Mouse (Mus musculus): ENCODE results near the gene Astn2. TPM values are rescaled to one million over a fixed set of nuclear protein-coding genes. Genes with fewer than 3 reads are reported as not detected.

Astn2 gene
- total RNA-seq, 2 experiments from 2014 or later = 35.2 to 40.3 TPM

DNA sequence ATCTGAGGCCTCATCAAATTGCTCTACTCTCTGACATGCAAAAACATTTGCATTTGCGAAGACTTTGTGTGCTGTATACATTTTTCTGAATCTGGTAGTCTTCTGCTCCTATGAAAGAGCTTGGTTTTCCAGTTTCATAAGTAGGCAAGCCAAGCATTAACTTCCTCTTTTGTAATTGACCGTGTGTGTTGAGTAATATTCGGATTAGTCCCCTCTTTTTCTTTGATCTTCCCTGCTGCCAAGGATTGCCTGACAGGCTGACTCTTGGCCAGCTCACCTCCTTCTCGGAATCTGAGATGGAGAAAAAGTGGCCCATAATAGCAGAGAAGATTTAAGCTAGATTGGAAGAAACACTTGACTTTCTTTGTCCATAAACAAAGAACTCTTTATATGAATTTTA lies 838.9 kb downstream of the Astn2 start:
- intact Hi-C loops (cut with DNase I) = no loop called here
- no peak for DNase-seq (ENCODE audit: extremely low spot score in 1 of 2, low spot score in 2 of 2)

DNA sequence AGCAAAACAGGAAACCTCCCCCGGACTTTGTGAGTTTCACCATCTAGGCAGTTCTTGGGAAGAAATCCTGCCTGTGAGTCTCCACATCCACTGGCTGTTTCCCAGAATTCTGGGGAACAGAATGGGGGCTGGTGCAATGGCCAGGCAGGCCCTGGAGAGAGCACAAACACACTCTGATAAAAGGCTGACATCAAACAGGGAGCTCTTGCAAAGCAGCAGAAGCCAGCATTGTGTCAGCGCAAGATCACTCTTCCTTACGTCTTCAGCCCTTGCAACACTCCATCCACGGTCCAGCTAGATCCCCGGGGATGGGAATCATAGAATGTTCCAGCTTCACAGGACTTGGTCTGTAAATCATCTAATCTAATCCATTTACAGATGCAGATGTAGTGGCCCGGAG lies 855.9 kb downstream of the Astn2 start:
- intact Hi-C loops (cut with DNase I) = no loop called here
- DNase-seq (ENCODE audit: extremely low spot score in 1 of 2, low spot score in 2 of 2) = no peak

DNA sequence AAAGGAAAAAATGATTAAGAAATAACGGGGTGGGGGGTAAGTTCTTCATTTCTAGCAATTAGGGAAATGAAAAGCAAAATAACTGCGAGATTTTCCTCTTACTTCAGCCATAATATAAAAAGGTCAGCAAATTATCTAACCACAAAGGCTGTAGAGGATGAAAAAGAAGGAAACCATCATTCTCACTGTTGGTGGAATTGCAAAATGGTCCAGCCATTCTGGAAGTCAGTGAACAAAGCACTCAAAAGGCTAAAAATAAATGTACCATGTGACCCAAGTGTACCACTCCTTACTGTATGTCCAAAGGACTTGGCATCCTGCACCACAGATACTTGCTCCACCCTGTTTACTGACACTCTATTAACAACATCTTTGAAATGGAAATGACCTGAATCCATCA lies 858.8 kb downstream of the Astn2 start:
- no peak for DNase-seq (ENCODE audit: extremely low spot score in 1 of 2, low spot score in 2 of 2)
- intact Hi-C loops (cut with DNase I) = no loop called here

DNA sequence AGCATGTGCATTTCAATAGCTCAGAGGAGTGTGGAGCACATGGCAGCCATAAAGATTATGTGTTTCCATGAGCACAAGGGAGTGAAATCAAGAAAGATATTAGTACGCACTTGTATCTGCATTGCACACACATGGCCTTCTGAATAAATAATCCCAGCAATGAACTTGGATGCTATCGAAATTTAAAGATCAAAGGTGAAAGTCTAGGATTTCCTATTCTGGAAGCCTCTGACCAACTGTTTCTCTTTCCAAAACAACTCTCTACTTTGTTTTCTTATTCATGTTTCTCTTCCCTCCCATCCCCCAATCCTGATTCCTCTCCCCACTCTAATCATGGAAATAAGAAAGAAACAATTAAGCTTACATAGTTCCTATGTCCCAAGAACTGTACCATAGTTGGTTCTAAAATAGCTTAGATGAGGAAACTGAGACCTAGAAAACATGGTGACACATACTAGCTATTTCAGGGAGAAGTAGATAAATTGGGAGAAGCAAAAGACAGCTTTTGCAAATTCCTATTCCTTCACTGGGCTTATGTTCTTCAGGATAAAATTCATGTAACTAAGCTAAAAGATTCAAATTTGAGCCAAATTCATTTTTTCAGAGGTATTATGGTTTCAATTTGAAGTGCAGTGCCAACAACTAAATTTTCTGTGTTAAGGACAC lies 872.2 kb downstream of the Astn2 start:
- intact Hi-C loops (cut with DNase I) = no loop called here
- DNase-seq (ENCODE audit: extremely low spot score in 1 of 2, low spot score in 2 of 2) = no peak

DNA sequence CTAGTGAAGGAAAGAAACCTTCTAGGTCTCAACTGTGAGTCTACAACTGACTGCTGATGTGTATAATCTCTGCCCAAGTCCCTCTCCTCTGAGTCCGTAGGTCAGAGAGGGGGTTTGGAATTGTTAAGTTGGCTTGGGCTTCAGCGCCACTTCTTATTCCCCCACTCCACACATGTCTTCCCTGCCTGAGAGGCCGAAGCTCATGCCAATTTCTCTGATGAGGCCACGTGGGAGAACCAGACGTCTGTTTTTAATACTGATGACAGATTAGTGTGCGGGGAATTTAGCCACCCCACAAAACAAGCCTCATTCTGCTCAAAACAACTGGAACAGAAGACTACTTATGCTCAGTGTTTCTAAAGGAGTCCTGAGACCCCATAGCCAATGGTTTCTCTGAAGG lies 872.8 kb downstream of the Astn2 start:
- intact Hi-C loops (cut with DNase I) = no loop called here

DNA sequence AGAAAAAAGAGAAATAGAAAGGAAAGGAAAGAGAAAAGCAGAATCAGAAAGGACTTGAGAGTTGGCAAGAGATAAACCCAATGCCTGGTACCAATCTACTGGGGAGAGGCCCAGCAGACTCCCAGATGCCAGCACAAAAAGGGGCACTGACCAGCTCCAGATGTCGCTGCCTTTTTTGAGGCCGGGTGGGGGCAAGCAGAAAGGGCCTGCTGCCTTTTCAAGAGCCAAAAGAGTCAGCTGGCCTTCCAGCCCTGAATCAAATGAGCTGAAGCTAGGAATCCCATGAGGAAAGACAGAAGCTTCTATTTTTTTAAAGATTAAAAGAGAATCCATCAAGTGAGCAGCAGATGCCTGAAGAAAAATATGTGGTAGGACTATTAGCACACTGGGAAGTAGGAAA lies 873.5 kb downstream of the Astn2 start:
- DNase-seq (ENCODE audit: extremely low spot score in 1 of 2, low spot score in 2 of 2) = no peak
- intact Hi-C loops (cut with DNase I) = no loop called here

More for the DNA sequence above, 872.8 kb downstream of the Astn2 start:
- DNase-seq (ENCODE audit: extremely low spot score in 1 of 2, low spot score in 2 of 2) = no peak

DNA sequence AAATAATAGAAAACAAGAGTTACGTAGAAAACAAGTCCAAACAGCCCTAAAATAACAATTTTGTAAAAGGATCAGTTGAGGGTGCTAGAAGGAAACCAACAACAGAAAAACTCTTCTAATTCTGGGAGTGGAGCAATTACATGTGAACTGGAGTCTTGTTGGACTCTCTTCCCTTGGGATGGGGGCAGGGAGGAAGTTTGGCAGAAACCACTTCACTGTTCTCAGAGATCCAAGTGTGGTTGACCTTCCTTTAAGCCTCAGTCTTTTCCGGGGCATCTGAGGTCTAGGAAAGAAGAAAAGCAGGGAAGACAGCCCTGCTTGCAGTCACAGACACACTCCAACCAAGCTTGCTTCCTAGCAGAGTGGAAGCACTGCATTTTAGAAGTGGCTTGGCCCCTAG lies 896.3 kb downstream of the Astn2 start:
- DNase-seq (ENCODE audit: extremely low spot score in 1 of 2, low spot score in 2 of 2) = no peak
- intact Hi-C loops (cut with DNase I) = no loop called here

DNA sequence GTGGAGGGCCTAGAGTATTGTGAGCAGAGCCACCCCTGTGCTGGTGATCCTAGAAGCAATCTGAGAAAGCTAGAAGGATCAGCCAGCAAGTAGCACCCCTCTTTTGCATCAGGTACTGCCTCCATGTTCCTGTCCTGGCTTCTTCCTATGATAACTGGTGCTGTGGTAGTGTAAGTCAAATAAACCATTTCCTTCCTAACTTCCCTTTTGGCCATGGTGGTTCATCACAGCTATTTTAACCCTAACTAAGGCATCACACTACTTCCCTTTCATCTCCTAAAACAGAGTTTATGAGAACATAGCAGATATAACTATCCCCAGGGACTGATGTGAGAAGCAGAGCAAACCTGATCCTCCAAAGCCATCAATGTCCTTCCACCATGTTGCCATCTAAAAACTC lies 897.5 kb downstream of the Astn2 start:
- no peak for DNase-seq (ENCODE audit: extremely low spot score in 1 of 2, low spot score in 2 of 2)
- intact Hi-C loops (cut with DNase I) = no loop called here

DNA sequence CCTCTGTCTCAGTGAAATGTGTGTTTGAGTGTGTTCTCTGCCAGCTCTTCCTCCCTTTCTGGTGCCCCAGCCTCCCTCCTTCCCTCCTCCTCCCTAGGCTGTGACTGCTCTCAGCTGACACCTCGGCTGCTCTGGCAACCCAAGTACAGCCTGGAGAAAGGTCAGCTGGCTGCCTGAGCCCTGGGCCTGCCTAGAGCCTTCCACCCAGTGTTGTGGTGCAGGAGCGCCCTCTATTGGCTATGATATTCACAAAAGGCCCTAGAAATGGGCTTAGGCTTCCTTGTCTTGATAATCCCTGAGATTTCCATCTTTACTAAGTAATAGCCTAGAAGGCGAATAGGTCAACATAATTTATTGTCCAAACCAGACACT lies 908.0 kb downstream of the Astn2 start:
- peak; percentile 61 to 76 for DNase-seq (ENCODE audit: extremely low spot score in 1 of 2, low spot score in 2 of 2)
- intact Hi-C loops (cut with DNase I) = loop anchor here (5.0 kb wide), 2 partner anchors 369 to 964 kb away; no protein-coding TSS in a partner anchor

DNA sequence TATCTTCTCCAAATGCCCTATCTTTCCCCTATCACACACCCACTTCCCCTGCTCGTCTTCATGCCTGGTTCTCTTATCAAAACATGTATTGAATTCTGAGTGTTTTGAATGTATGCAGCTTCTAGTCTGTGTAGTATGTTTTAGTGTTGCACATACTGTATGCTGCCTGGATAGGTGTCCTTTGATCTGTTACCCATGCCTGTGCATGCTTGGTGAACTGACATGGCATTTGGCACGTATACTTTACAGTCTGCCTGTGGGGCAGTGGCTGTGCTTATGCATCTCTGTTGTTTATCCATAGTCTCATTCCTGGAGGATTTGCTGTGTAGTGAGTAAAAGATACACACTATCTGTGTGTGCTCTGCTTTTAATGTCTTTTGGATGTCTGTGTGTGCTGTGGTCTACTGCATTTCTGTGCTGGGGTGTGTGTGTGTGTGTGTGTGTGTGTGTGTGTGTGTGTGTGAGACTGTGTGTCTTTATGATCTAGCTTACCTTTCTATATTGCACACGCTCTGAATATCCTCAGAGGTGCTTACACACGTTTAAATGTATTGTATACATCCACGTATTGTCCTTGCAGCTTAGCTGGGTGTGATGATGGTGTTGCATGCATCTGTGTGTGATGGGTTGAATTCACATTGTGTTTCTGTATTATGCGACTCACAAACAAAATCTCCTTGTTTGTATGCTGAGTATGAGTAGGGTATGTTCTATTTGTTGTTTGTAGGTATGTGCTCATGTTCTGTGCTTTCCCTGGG lies 908.5 kb downstream of the Astn2 start:
- intact Hi-C loops (cut with DNase I) = loop anchor here (5.0 kb wide), 2 partner anchors 369 to 964 kb away; no protein-coding TSS in a partner anchor
- no peak for DNase-seq (ENCODE audit: extremely low spot score in 1 of 2, low spot score in 2 of 2)

DNA sequence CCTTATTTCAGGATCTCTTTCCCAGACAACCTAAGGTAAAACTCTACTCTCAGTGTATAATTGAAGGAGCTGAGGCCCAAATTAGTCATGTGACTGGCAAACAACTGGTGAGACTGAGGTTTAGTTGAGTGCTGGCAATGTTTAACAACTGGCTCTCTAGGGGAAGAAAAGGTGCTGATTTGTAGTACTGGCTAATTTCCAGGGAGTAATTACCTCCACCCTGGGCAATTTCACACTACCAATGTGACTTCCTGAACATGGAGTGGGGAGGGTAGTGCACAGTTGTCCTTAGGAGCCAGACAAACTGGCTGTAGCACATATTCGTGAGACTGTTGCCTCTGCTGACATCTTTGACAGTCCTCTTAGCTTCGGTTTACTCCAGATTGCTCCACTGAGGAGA lies 912.9 kb downstream of the Astn2 start:
- intact Hi-C loops (cut with DNase I) = no loop called here
- DNase-seq (ENCODE audit: extremely low spot score in 1 of 2, low spot score in 2 of 2) = no peak

DNA sequence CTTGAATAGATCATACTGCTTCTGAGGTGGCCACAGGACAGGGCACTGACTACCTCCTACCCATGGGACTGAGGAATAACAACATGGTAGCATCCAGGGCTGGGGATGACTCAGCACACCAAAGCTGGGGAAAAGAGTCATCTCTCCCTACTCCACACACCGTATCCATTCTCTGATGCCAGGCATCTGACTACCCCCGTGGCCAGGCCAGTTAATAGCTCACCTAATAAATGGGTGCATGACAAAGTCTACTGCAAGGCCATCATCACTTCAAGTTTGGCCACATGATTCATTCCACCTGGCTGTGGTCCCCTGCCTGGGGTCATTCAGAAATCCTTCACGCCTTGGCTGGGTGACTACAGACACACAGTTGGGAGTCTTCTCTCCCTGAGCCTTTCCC lies 914.7 kb downstream of the Astn2 start:
- no peak for DNase-seq (ENCODE audit: extremely low spot score in 1 of 2, low spot score in 2 of 2)
- intact Hi-C loops (cut with DNase I) = no loop called here

DNA sequence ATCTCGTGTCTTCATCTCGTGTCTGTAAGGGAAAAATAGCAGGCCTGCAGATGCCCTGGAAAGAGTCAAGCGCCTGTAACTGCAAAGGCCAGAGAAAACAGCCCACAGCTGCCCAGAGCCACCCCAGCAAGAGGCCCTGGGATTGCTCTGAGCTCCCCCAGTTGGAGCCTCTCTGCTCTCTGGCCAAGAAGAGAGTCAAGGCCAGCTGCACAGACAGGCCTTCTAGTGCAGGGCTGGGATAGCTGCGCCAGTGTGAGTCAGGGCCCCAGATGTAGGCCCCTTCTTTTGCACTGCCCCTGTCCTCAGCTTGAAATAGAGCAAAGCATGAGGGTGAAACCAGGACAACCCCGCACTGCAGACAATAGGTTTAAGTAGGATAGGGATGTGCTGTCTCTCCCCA lies 922.8 kb downstream of the Astn2 start:
- intact Hi-C loops (cut with DNase I) = no loop called here
- peak in 1 of 2 experiments; percentile 22 for DNase-seq (ENCODE audit: extremely low spot score in 1 of 2, low spot score in 2 of 2)

DNA sequence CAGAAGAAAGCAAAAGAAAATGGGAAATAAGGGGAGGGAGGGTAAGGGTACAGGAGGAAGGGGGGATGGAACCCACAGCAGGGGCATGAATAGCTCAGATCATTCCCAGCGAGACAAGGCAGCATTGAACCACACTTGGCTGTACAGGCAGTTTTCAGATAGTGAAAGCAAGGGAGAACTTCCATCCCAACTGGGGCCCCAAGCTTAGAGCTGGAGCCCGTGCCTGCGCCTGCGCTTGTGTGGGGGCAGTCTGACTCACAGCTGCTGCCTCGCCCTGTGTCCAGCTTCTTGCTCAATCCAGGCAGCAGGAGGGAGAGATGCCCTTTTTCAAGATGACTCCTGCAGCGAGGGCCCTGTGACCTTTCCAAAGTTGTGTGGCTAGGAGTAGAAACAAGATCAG lies 927.3 kb downstream of the Astn2 start:
- intact Hi-C loops (cut with DNase I) = no loop called here
- DNase-seq (ENCODE audit: extremely low spot score in 1 of 2, low spot score in 2 of 2) = peak in 1 of 2 experiments; percentile 26

DNA sequence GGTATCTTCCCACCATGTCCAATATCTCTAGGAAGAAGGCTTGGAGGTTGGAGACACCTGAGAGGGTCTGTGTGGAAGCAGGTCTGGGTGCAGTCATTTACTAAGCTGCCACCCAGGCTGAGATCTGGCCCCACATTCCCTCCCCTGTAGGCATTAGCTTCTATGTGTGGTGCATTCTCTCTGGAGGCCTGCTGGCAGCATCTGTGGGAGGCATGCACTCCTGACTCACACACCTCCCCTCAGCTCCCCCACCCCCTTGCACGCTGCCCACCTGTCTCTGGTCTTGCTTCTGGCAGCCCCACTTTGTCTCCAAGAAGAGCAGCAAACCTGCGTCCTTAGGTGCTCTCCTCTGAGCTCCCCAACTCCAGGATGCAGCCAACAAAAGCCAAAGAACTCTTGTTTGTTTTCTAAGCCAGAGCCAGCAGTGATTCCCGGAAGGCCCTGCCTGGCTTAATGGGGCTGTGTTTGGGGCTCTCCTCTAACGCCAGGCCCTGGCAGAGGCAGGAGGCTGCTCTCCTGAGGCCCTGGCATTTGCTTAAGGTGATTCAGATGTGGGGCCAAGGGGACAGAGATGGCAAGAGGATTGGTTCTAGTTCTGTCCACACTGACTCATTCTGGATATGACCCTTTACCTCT lies 928.4 kb downstream of the Astn2 start:
- intact Hi-C loops (cut with DNase I) = no loop called here
- no peak for DNase-seq (ENCODE audit: extremely low spot score in 1 of 2, low spot score in 2 of 2)

DNA sequence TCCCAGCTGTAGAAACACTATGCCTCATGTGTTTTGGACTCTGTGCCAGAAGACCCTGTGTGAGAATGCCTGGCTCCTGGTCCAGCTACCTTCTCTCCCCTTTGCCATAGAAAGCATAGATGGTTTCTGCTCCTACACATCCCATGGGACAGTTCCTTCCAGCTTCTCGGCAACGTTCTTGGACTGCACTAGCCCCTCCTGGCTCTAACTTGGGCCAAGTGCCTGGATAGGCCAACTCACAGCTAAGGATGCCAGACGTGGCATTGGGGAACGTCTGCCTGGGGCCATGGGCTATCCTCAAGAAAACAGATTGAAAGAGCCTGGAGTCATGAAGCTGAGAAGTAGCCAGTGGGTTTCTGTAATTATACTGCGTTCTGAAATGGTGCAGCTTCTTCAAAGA lies 931.3 kb downstream of the Astn2 start:
- intact Hi-C loops (cut with DNase I) = no loop called here
- DNase-seq (ENCODE audit: extremely low spot score in 1 of 2, low spot score in 2 of 2) = no peak

DNA sequence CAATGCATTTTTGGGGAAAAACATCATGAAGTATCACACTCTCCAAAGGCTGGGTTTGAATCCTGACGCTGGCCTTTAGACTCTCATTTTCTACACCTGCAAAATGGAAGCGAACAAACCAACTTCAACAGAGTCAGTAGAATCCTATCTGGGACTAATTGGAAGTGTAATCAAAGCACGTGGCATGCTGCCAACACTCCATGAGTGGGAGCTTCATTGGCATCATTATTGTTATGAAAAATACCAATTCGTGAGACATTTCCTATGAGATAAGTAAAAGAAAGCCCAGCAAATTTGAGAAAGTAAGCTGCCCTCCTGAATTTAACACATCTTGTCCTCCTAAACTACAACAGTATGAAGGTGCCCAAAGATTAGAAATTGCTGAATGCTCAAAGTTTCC lies 955.2 kb downstream of the Astn2 start:
- intact Hi-C loops (cut with DNase I) = no loop called here
- DNase-seq (ENCODE audit: extremely low spot score in 1 of 2, low spot score in 2 of 2) = peak; percentile 6 to 26

DNA sequence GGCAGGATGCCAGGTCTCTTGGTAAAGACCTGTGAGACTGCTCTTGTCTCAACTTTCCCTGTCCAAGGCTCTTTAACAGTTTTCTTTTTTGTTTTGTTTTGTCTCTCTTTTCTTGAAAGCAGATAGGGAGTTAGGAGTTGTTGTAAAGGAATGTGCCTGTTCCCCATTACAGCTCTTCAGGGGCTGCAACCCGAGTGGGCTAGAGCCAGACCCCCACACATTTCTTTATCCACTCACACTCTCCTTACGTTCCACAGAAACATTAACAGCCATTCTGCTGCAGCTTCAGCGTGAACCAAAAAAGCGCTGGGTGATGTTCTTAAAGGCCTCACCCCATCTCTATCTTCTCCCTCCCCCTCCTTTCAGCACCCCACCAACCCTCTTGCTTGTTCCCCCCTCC lies 962.7 kb downstream of the Astn2 start:
- DNase-seq (ENCODE audit: extremely low spot score in 1 of 2, low spot score in 2 of 2) = no peak
- intact Hi-C loops (cut with DNase I) = no loop called here

DNA sequence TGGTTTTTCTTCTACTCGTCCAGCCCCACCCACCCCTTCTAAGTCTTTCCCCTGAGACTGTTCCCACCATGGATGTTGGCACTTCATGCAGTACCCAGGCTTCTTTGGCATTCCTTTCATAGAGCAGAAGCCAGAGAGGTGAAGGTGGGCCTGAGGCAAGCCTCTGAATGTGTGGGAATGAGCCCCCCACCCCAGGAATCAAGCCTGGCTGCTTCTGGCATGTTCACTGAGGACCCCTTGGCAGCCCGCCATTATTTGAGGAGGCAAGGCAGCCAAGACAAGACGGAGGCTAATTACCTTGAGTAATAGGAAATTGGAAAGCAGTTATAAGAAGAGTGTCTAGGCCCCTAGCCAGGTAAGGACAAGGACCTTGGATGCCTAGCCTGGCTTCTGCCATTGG lies 973.6 kb downstream of the Astn2 start:
- intact Hi-C loops (cut with DNase I) = no loop called here
- DNase-seq (ENCODE audit: extremely low spot score in 1 of 2, low spot score in 2 of 2) = peak in 1 of 2 experiments; percentile 37

DNA sequence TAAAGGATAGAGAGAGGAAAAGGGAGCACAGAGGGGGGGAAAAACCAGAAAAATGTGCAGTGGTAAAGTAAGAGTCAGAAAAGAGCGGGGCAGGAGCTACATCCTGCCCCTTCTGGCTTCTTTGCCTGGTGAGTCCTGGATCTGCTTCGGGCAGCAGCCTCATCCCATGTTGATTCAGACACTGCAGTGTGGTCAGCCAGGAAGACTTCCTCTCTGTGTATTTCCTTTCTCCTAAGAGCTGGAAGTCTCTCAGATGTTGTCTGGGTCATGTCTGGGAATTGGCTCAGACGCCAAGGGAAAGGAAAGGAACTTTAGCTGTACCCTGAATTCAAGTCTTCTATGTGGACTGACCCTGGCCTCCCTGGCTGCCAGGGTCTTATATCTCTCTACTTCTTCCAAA lies 976.9 kb downstream of the Astn2 start:
- intact Hi-C loops (cut with DNase I) = no loop called here
- DNase-seq (ENCODE audit: extremely low spot score in 1 of 2, low spot score in 2 of 2) = no peak

Measured in left cerebral cortex, postnatal 10 days (tissue).